Mouse (Mus musculus) heart, postnatal 36 days (tissue): Measurements from ENCODE around the gene Calhm5. TPM values are rescaled to one million over a fixed set of nuclear protein-coding genes. Genes with fewer than 3 reads are reported as not detected.

Experiments
- DNase-seq, 2 experiments: peaks; one replicate each; pipeline ENCODE4 v3.0.0; 2021 to 2022
- intact Hi-C: fragments of 180-260 bp; cut with DNase I; formaldehyde crosslinking; loops from one replicate; pipeline ENCODE4 v1.15.1; 2025
- total RNA-seq, 2 experiments: library from RNA; stranded (reverse); gene quantifications; 2 replicates each; pipeline ENCODE4 v1.2.3; 2021

The Calhm5 gene
- 1 to 10 TPM in 1 of 2 experiments, under 1 TPM in 1; 1.00 to 1.4 TPM for total RNA-seq

DNA sequence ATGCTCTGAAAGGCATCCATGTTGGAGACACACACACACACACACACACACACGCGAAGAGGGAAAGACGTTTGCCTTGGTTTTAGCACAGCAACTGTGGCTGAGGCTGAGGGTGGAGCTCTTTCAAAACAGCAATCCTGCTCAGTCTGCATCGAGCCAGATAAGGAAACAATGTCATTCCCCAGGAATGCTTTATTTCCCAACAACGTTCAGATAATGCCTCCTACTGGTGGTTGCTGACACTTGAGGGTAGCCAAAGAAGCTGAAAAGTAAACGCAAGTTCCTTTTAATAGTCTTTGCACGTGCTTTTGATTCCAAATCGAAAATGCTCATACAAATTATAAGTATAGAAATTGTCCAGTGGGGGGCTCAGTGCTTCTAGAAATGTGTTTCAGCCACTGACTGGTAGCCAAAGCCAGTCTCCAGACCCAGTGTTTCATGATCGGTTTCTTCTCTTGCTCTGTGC, at the start of gene Calhm5:
TSS of gene Calhm5 (minus strand) at position 102 of the 466 bp plus-strand sequence.
- peak; percentile 33 to 60 for DNase-seq
- intact Hi-C loops, result loop anchor here (2.0 kb wide), 3 partner anchors 60 to 186 kb away; partner anchors contain the start of genes Trappc3l and Tspyl1

DNA sequence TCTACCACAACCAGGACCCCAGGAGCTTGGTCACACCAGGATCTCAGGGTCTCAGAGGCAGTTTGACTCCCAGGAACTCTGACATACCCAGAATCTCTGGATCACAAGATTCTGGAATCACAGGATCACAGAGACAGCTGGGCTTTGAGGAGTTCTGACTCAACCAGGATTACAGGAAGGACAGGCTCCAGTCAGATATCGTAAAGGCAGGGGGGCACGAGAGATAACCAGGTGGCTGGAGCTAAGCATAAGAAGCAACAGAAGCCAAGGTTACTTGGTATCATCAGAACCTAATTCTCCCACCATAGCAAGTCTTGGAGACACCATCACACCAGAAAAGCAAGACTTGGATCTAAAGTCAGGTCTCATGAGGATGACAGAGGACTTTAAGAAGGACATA, 45.4 kb upstream of the Calhm5 start:
- intact Hi-C loops, result no loop called here

DNA sequence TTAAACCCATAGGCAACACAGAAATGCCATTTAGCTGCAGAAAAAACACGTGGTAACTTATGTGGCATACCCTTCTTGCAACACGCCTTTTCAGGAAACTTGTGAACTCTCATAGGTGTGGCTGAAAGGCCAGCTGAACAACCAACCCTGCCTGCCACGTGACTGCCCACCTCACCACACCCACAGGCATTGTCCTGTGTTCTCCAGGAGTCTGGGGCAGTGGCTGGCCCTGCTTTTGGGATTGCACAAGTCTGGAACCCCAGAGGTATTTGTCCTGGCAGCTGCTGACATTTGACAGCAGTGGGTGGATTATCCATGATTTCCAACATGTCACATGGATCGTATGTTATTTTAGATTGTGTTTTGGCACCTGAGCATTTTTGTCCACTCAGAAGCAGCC, 43.4 kb upstream of the Calhm5 start:
- intact Hi-C loops, result no loop called here
- DNase-seq, result no peak

More for the DNA sequence above, 45.4 kb upstream of the Calhm5 start:
- no peak for DNase-seq

DNA sequence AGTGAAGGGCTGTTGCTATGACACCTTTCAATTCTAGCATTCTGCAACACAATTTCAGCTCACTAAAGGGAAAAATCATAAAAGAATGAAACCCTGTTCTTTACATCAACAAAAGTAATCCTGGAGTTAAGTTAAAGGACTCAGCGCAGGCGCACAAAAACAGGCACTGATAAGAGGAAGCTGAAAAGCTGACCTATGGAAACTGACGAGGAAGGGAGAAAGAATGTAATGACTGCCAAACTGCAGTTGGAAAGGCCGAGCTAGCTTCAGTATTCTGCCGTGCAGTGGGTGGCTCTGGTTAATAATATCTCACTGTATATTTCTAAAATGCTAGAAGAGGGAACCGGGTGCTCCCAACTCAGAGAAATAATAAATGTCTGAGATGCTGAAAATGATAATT, 41.7 kb upstream of the Calhm5 start:
- no peak for DNase-seq

DNA sequence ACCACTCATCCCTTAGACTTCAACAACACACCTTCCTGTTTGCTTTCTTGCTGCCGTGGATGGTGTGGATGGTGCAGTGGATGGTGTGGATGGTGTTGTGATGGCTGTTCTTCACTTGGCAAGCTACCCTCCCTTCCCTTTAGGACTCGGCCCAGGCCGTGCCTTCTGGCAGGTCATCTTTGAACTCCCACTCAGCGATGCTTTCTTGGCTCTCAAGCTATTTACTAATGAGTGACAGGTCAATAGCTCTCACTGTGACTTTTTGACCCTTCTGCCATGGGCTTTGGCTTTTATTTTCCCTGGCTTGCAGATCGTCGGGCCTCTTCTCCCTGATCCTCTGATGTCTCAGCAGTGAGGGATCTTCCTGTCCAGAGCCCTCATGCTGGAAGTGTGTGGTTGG, 40.1 kb upstream of the Calhm5 start:
- intact Hi-C loops, result no loop called here
- no peak for DNase-seq

More for the DNA sequence above, 41.7 kb upstream of the Calhm5 start:
- intact Hi-C loops, result no loop called here

DNA sequence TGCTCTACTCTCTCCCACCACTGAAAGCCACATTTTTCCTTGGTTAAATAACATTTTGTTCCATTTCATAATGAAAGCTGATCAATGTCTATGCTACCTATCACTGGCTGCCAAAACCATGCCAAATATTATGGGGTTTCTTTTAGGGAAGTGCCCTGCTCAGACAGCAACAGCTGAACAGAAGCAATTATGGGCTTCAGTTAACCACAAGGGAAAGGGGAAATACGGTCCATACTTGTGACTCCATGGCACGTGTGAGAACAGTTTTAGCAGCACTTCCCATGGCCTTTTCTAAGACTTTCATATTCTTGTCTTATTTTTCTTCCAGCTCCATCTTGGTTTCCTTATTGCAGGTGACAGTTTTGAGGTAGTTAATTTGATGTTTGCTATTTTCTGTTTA, 35.0 kb upstream of the Calhm5 start:
- intact Hi-C loops, result no loop called here

DNA sequence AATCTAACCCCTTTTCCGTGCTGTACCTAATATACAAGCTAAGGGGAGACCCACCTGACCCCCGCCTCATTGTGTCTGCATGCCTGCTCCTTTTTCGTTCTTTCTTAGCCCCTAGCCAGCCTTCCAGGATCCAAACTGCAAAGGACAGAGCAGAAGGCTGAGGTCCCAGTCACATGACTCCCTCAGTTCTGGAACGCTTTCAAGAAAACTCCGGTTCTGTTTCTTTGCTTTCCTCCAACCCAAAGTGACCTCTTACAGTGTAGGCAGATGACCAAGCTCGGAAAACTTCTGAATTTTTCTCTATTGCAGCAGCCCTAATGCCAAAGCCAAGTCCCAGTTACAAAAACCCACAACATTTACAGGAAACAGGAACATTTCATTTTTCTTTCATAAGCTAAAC, 32.1 kb upstream of the Calhm5 start:
- peak; percentile 32 to 43 for DNase-seq
- intact Hi-C loops, result loop anchor here (5.0 kb wide), 1 partner anchor 79 kb away; the partner anchor contains the start of gene Dse

More for the DNA sequence above, 35.0 kb upstream of the Calhm5 start:
- DNase-seq, result no peak

DNA sequence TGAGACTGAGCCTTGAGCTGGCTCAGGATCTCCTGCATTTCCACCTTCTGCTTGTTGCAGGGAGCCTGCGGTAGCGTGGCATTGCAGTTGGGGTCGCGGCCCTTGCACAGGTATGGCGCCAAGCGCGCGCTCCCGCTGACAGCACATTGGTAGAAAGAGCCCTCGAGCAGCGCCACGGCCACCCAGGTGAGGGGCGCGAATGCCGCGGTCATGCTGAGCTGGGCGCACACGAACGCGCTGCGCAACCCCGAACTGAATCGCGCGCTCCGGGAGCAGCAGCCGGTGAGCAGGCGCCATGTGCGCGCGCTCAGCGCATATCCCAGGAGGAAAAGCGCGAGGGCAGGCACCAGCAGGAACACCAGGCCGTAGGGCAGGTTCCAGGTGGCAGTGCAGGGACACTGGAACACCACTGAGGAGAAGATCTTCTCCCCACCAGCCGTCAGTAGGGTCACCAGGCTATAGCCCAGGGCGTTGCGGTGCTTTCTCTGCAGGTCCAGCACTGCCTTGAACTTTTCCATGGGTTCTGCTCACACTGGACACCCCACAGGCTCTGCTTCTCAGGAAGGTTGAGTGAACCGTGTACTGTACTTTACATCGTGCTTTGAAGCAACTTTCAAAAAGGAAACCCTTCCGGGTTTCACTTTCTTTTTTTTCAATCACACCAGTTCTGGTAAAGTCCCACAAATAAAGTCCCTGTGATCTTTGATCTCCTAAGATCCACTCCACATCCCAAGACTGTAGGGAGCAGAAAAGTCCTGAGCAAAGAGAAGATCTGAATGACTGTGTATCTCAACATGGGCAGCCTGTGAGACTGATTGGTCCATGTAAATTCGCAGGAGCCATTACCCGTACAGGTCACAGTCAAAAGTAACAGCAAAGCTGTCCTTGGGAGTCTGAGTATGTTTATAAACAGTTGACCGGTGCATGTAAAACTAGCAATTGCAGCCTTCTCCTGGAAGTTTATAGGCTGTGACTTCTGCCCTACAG, 31.4 kb upstream of the Calhm5 start, which contains the start of gene Calhm6:
TSS of gene Calhm6 (minus strand) at position 593 of the 987 bp plus-strand sequence.
- intact Hi-C loops, result loop anchor here (5.0 kb wide), 1 partner anchor 80 kb away; the partner anchor contains the start of gene Dse

DNA sequence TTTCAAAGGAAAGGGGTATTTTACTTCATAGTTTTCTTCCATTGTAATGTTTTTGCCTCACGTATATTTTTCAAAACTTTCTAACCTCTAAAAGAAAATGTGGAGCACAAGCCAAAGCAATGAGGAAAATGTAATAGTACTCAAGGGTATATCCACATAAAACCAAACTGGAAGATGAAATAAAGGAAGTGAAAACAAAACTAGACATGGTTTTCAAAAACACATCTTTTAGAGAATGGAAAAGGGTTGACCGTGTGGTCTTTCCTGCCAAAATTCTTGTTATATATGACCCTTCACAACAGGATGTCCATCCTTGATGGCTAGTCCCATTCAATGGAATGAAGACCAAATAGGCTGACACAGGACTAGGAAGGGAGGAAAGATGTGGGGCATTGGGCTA, 22.1 kb upstream of the Calhm5 start:
- intact Hi-C loops, result no loop called here

More for the DNA sequence above, 31.4 kb upstream of the Calhm5 start, which contains the start of gene Calhm6:
- DNase-seq, result peak; percentile 34 to 42

DNA sequence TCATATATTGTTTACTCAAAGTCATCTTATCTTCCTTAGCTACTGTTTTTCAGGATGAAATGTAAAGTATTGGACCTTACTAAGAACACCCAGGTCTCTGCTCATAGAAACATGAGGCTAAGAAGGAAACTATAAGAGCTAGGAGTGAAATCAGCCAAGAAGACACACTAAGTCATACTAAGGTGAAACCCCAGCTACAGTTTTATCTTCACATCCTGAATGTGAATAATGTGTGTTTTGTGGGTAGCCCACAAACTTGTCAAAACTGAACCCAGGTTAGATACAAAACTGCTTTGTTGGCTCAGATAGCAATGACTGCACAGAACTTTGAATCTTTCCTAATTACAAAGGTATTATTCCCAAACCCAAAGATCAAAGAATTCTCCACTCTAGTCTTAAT, 21.5 kb upstream of the Calhm5 start:
- intact Hi-C loops, result no loop called here
- DNase-seq, result no peak

More for the DNA sequence above, 22.1 kb upstream of the Calhm5 start:
- DNase-seq, result no peak

DNA sequence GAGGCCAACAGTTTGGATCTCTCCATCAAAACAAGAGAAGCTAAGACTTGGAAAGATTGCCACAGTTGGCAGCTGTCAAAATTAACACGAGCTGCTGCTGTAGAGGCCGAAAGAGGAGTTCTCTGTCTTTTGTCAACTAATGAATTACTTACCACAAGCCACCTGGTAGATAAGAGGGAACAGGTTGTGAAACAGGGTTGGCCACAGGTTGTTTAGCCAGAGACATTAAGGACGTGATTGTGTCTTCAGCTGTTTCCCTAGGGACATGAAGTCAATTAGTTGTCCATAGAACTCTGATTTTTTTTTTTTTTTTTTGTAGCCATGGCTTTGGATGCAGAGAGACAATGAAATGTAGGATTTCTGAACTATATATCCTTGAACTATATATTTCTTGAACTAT, 20.8 kb upstream of the Calhm5 start:
- DNase-seq, result no peak
- intact Hi-C loops, result no loop called here

DNA sequence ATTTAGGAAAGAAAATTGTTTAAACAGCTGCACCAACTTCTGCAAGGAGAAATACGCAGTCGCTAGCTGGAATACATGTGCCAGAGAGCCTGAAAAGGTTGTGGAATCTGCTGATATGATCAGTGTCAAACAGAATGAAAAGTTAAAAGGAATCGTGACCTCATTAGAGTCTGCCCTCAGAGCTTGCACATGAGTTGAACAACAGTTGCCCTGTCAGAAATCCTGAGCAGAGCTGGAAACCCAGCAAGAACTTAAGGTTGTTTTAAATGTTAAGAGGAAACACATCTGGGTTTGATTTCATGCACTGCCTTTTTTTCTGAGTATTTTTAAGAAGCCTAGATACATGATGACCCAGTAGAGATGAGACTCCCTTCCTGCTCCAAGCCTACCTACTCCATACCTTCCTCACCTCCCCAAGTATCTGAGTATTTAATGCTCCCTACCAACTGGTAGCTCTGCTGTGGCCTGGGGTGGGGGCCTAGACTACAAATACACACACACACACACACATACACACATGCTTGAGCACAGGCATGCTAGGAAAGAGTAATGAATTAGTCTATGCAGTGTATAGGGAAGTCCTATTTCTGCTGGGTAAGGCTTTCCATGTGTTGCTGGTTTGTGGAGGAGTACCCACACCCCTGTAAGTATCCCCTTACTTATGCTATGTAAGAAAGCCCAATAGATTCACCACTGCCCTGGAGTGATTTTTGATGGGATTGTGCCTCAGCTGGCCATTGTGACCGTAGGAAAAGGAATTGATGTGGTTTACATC, 15.8 kb upstream of the Calhm5 start:
- DNase-seq, result no peak
- intact Hi-C loops, result no loop called here

DNA sequence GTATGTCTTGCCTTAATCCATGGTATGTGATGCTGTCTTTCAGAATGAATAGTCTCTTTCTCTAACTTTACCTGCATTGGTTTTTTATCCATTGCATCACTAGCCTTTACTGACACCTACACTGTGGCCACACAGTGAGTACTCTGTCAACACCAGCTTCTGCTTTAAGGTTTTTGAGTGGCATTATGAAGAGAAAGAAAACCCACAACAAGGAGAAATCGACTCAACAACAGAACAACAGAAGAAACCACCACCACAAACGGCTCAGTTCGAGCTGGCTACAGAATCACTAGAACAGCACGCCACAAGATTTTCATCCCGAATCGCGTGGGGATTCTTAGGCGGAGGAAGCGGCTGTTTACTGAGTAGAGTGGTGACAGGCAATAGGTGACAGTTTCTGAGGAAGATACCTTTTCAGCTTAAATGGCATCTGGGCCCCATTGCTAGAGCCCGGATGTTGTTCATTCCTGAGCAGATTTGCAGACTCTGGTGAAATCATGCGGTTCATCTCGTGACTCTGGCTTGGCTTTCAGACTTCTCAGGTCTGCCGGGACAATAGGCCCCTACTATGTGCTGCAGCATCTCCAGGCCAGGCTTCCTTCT, 14.6 kb upstream of the Calhm5 start:
- intact Hi-C loops, result no loop called here
- DNase-seq, result no peak

DNA sequence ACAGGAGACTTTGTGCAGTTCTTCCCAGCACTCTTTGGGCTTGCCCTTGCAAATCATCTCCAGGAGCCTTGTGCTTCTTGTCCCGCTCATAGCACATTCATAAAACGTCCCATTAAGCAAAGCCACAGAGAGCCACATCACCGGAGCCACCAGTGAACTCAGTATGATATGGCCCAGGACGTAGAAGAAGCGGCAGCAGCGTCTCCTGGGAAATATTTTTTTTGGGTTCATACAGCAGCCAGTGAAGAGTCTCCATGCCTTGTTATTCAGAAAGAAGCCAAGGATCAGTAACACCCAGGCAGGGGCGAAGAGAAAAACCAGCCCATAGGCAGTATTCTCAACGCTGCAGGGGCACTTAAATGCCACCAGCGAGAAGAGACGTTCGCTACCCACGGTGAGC, 355 bp downstream of the Calhm5 start:
- DNase-seq, result peak in 1 of 2 experiments; percentile 14
- intact Hi-C loops, result loop anchor here (2.0 kb wide), 3 partner anchors 59 to 187 kb away; partner anchors contain the start of genes Trappc3l and Tspyl1

DNA sequence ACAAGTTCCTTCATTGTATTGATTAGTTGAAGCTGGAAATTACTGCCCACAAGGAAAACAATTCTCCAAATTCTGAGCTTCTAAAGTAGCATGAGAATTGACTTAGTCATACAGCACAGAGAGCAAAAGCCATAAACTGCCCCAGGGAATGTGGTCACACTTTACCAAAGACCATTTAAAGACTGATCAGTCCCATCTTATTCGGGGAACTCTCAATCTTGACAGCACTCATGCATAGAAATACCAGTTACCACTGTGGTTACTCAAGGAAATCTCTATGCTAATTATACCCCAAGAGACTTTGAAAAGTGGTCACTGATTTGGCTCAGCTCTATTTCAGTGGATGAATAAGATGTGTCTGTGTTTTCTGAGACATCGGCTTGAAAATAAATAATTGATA, 1.2 kb downstream of the Calhm5 start:
- DNase-seq, result no peak
- intact Hi-C loops, result no loop called here

DNA sequence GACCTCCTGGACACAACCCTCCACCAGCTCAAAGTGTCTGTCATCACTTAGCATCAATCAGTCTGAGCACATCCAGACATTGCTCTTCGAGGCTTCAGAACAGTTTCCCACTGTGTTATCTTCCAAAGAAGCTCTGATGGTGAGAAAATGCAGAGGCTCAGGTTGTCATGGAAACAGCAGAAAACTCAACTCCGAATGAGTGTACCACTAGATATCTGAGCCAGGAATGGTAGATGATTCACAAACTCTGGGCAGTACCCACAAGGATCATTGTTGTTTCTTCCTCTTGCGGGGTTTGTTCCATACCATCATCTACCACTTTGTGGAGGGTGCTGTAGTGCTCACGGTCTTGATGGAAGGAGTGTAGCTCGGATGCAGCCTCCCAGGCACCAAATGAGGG, 4.4 kb downstream of the Calhm5 start:
- no peak for DNase-seq
- intact Hi-C loops, result no loop called here

DNA sequence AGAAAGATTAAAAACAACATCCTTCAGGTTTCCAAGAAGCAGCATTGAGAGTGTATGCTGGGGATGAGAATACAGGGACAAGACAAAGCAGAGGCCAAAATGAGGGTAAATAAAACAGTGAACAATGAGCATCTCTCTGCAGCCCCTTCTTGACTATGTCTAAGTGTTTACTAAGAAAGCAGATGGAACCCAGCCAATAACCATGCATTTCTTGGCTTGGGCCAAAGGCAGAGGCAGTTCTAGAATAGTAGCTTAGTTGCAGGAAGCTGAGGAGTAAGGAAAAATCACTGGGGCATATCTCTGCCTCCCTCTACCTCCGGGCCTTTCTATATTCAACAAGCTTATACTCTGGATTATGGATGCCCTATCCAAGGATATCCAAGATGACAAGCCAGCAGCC, 5.8 kb downstream of the Calhm5 start:
- intact Hi-C loops, result no loop called here
- no peak for DNase-seq

DNA sequence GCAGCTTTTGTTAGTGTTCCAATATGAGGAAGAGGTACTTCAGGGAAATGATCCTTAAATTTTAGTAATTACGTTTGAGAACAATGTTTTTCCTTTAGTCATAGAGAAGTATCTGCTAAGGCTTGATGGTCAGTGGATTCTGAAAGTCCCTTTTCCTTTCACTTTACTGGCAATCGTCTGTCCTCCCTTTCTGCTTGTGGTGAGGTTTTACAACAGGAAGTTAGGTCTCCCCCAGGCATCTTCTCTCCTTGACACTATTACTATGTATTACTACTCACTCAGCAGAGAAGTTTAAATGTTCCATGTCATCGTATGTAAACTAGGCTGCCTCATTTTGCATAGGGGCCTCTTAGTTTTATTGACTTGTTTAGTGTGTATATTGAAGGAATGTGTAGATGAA, 6.8 kb downstream of the Calhm5 start:
- intact Hi-C loops, result no loop called here

DNA sequence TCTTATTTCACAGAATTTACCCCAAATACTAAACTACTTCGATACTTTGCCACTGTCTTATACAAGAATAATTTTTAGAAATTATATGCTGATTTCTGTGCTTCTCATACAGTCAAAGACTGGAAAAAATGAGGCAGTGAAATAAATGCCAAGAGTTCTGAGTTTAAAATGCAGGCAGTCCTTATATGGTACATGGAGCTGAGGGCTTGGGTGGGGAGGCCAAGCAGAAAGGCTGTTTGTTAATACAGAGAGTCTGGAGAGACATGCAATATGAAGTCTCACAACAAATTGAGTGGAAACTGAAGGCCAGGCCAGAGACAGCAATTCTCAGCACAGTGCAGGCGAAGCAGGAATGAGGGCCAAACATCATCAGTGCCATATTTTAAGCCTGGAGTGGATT, 7.8 kb downstream of the Calhm5 start:
- no peak for DNase-seq
- intact Hi-C loops, result no loop called here

More for the DNA sequence above, 6.8 kb downstream of the Calhm5 start:
- DNase-seq, result no peak

DNA sequence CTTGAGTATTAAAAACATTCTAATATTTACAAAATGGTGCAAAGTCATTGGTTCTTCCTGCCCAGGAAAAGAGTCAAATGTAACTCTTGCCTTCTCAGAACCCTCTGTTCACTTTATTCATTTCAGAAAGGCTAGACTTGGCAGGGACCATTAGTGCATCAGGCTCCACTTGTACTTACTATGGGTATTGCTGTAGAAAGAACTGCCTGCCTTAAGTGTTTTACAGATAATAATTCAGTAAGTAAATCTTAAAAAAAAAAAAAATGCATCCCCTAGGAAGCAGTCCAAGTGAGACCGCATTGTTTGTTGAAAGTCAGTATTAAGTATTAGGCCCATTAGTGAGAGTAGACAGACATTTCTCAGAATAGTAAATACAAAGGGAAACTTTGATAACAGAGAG, 9.8 kb downstream of the Calhm5 start:
- intact Hi-C loops, result no loop called here
- no peak for DNase-seq
